Mouse (Mus musculus): ENCODE data around the gene Zscan2. TPM values are rescaled to one million over a fixed set of nuclear protein-coding genes. Genes with fewer than 3 reads are reported as not detected.
A peak's percentile ranks its signal among the peaks of the same experiment; 100 is the strongest.

Gene Zscan2
- total and polyA plus RNA-seq, 2 experiments from 2014 or later = 2.2 to 19.9 TPM

GRCm38 (mm10) chr7:80893086-80893752 is 32.5 kb downstream of the Zscan2 start:
- DNase-seq (ENCODE audit: low spot score) = no peak
- Histone ChIP-seq H3K4me3 (ENCODE audit: low read length) (no peak overlapping the region), H3K27me3 (ENCODE audit: insufficient read depth, low read length) (no peaks in the 10 kb centered on the region), H3K9me3 (ENCODE audit: low read length) (no peaks in the 10 kb centered on the region), H3K4me2 (ENCODE audit: low read depth, low read length) (no peak overlapping the region), H3K9ac (replicated peaks; ENCODE audit: low read length) (no peak overlapping the region), H3K36me3 (ENCODE audit: insufficient read depth, low read length) (peaks cover 25% of the 10 kb centered on the region), H3K27ac (peak overlapping the region; percentile 21; the same call in 1 of the 2 replicates), H3K4me1 (ENCODE audit: insufficient read depth, low read length) (no peaks in the 10 kb centered on the region)
- no peak for ATAC-seq
- TF ChIP-seq CTCF (IDR thresholded peaks at IDR 0.05; ENCODE audit: low read depth) = no peak
- 85% methylated on average over 15 of the region's 15 CpGs for WGBS

GRCm38 (mm10) chr7:80893753-80894129 is 33.0 kb downstream of the Zscan2 start:
- peaks cover 25% of the 10 kb centered on the region for H3K36me3 ChIP-seq (ENCODE audit: insufficient read depth, low read length)
- H3K9me3 ChIP-seq (ENCODE audit: low read length) = no peaks in the 10 kb centered on the region
- H3K9ac ChIP-seq (replicated peaks; ENCODE audit: low read length) = no peak overlapping the region
- WGBS = 68% methylated on average over 6 of the region's 6 CpGs
- no peak for DNase-seq (ENCODE audit: low spot score)
- no peaks in the 10 kb centered on the region for H3K27me3 ChIP-seq (ENCODE audit: insufficient read depth, low read length)
- no peaks in the 10 kb centered on the region for H3K4me1 ChIP-seq (ENCODE audit: insufficient read depth, low read length)
- ATAC-seq = no peak
- H3K27ac ChIP-seq = peak overlapping the region; percentile 21; the same call in 1 of the 2 replicates
- no peak for TF ChIP-seq CTCF (IDR thresholded peaks at IDR 0.05; ENCODE audit: low read depth)
- H3K4me2 ChIP-seq (ENCODE audit: low read depth, low read length) = no peak overlapping the region
- H3K4me3 ChIP-seq (ENCODE audit: low read length) = no peak overlapping the region

- no peaks in the 10 kb centered on the region for H3K27me3 ChIP-seq (ENCODE audit: insufficient read depth, low read length)
- peaks cover 25% of the 10 kb centered on the region for H3K36me3 ChIP-seq (ENCODE audit: insufficient read depth, low read length)
- H3K4me3 ChIP-seq (ENCODE audit: low read length) = no peak overlapping the region
Observed at GRCm38 (mm10) chr7:80894196-80894595, 33.5 kb downstream of the Zscan2 start.

DNA sequence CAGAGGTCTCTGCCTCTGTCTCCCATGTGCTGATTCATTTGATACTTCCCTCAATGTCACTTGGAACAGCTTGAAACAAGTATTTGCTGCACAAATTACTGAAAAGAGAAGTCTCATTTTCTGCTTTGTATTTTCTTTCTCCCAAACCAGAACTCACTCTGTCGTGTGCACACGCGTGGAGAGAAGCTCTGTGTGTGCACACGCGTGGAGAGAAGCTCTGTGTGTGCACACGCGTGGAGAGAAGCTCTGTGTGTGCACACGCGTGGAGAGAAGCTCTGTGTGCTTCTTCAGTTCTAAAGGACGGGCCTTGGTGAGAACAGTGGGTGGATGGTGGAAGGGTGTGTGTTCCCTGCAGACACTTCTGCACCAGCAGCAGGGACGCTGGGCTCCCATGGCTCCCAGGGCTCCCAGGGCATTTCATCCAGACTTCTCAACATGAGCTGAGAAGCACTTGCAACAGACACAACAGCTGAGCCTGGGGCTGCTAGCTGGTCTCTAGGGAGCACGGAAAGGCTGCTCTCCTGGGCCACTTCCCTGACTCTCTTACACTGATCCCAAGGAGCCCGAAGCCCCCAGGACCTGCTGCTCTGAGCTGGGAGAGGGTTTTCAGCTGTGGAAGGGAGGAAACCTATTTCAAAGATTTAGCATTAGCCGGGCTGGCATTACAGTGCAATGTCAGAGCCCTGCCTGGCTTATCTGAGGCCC is 34.2 kb downstream of the Zscan2 start:
- 93% methylated on average over 14 of the region's 14 CpGs for WGBS
- no peak overlapping the region for H3K9ac ChIP-seq (replicated peaks; ENCODE audit: low read length)
- H3K4me2 ChIP-seq (ENCODE audit: low read depth, low read length) = no peak overlapping the region

More at GRCm38 (mm10) chr7:80894196-80894595, 33.5 kb downstream of the Zscan2 start:
- no peak overlapping the region for H3K9ac ChIP-seq (replicated peaks; ENCODE audit: low read length)
- ATAC-seq = no peak
- WGBS = 70% methylated on average over 7 of the region's 7 CpGs
- H3K27ac ChIP-seq = peak overlapping the region; percentile 21; the same call in 1 of the 2 replicates
- no peak for DNase-seq (ENCODE audit: low spot score)
- no peaks in the 10 kb centered on the region for H3K4me1 ChIP-seq (ENCODE audit: insufficient read depth, low read length)
- H3K4me2 ChIP-seq (ENCODE audit: low read depth, low read length) = no peak overlapping the region
- no peak for TF ChIP-seq CTCF (IDR thresholded peaks at IDR 0.05; ENCODE audit: low read depth)
- no peaks in the 10 kb centered on the region for H3K9me3 ChIP-seq (ENCODE audit: low read length)

GRCm38 (mm10) chr7:80897134-80897533 is 36.4 kb downstream of the Zscan2 start:
- DNase-seq (ENCODE audit: low spot score) (no peak), ATAC-seq (no peak)
- Histone ChIP-seq H3K9me3 (ENCODE audit: low read length) (no peaks in the 10 kb centered on the region), H3K4me1 (ENCODE audit: insufficient read depth, low read length) (no peaks in the 10 kb centered on the region), H3K9ac (replicated peaks; ENCODE audit: low read length) (no peak overlapping the region), H3K27me3 (ENCODE audit: insufficient read depth, low read length) (no peaks in the 10 kb centered on the region), H3K4me3 (ENCODE audit: low read length) (no peak overlapping the region), H3K36me3 (ENCODE audit: insufficient read depth, low read length) (peaks cover 12% of the 10 kb centered on the region), H3K4me2 (ENCODE audit: low read depth, low read length) (no peak overlapping the region), H3K27ac (no peak overlapping the region)
- 88% methylated on average over 7 of the region's 7 CpGs for WGBS
- TF ChIP-seq CTCF (IDR thresholded peaks at IDR 0.05; ENCODE audit: low read depth) = no peak

More for the DNA sequence above, 34.2 kb downstream of the Zscan2 start:
- DNase-seq (ENCODE audit: low spot score) = no peak
- Histone ChIP-seq H3K9me3 (ENCODE audit: low read length) (no peaks in the 10 kb centered on the region), H3K36me3 (ENCODE audit: insufficient read depth, low read length) (peaks cover 22% of the 10 kb centered on the region), H3K4me3 (ENCODE audit: low read length) (no peak overlapping the region), H3K4me1 (ENCODE audit: insufficient read depth, low read length) (no peaks in the 10 kb centered on the region), H3K27me3 (ENCODE audit: insufficient read depth, low read length) (no peaks in the 10 kb centered on the region), H3K27ac (no peak overlapping the region)
- TF ChIP-seq CTCF (IDR thresholded peaks at IDR 0.05; ENCODE audit: low read depth) = no peak
- ATAC-seq = no peak

DNA sequence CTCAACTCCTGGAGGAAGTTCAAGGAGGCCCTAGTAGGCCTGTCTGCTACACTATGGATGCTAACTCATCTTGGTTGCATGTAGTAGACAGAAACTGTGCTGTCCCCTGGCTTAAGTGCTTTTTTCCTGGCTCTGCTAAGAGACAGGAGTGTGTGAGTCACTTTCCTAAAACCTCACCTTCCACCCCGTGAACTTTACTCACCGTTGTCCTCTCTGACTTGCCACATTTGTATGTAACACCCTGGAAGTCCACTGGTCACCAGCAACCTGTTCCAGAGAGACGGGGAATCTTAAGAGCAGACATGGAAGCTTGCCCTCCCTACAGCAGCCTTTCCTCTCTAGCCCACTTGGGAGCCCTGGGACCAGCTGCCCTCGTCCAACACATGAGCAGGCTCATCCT is 37.0 kb downstream of the Zscan2 start:
- Histone ChIP-seq H3K4me1 (ENCODE audit: insufficient read depth, low read length) (no peaks in the 10 kb centered on the region), H3K9me3 (ENCODE audit: low read length) (no peaks in the 10 kb centered on the region), H3K27me3 (ENCODE audit: insufficient read depth, low read length) (no peaks in the 10 kb centered on the region), H3K4me2 (ENCODE audit: low read depth, low read length) (no peak overlapping the region), H3K27ac (no peak overlapping the region), H3K36me3 (ENCODE audit: insufficient read depth, low read length) (peaks cover 8% of the 10 kb centered on the region), H3K4me3 (ENCODE audit: low read length) (no peak overlapping the region), H3K9ac (replicated peaks; ENCODE audit: low read length) (no peak overlapping the region)
- DNase-seq (ENCODE audit: low spot score) = no peak
- no peak for TF ChIP-seq CTCF (IDR thresholded peaks at IDR 0.05; ENCODE audit: low read depth)
- 94% methylated on average over 4 of the region's 4 CpGs for WGBS
- no peak for ATAC-seq
